Mouse (Mus musculus): ENCODE results near the gene Cyth3. TPM values are rescaled to one million over a fixed set of nuclear protein-coding genes. Genes with fewer than 3 reads are reported as not detected.

Cyth3 gene
- total RNA-seq (2014; fragmentation: Nextera tagmentation) (242 and 246 TPM in 2 replicates), total RNA-seq (2017) (174 and 191 TPM in 2 replicates), polyA plus RNA-seq (2012) (70.4 and 76.3 TPM in 2 replicates)

GRCm38 (mm10) chr5:143621893-143622622, at the start of gene Cyth3:
Cyth3 (plus strand) TSS chr5:143622447.
- Histone ChIP-seq H3K4me1 (ENCODE audit: insufficient read depth, low read depth, low read length) (peaks cover 66% of the 10 kb centered on the region), H3K27me3 (ENCODE audit: insufficient read depth, low read length) (no peaks in the 10 kb centered on the region), H3K36me3 (replicated peaks) (peaks cover 5% of the 10 kb centered on the region), H3K9me3 (replicated peaks) (no peaks in the 10 kb centered on the region), H3K4me3 (ENCODE audit: low read depth, low read length) (peak within 1 kb of the TSS; percentile 97)
- DNase-seq (ENCODE audit: low spot score) (peak; percentile 76), ATAC-seq (ENCODE audit: extremely low read depth, insufficient number of reproducible peaks, low FRiP score, poor library complexity, severe bottlenecking) (peak; percentile 54)
- TF ChIP-seq GATA2 (IDR thresholded peaks at IDR 0.05; ENCODE audit: borderline replicate concordance, low read depth, low read length): no peak
- TF ChIP-seq POLR2AphosphoS5 (IDR thresholded peaks at IDR 0.05; ENCODE audit: insufficient replicate concordance, low read depth, low read length): no peak
- TF ChIP-seq GATA1 (IDR thresholded peaks at IDR 0.05; ENCODE audit: borderline replicate concordance, low read length): no peak
- TF ChIP-seq TAL1 (conservative IDR thresholded peaks at IDR 0.05; ENCODE audit: low read depth, low read length): no peak
- TF ChIP-seq CTCF (IDR thresholded peaks at IDR 0.05; ENCODE audit: low read depth, low read length): no peak

GRCm38 (mm10) chr5:143573067-143573466, 49.2 kb upstream of the Cyth3 start:
- no peaks in the 10 kb centered on the region for H3K36me3 ChIP-seq (replicated peaks)
- ATAC-seq (ENCODE audit: extremely low read depth, insufficient number of reproducible peaks, low FRiP score, poor library complexity, severe bottlenecking): no peak
- 0 out of 2 replicates have a peak, but pooled peaks cover 4% of the 10 kb centered on the region for H3K4me1 ChIP-seq (ENCODE audit: insufficient read depth, low read depth, low read length)
- no peak overlapping the region for H3K4me3 ChIP-seq (ENCODE audit: low read depth, low read length)
- TF ChIP-seq GATA1 (IDR thresholded peaks at IDR 0.05; ENCODE audit: borderline replicate concordance, low read length) (no peak), CTCF (IDR thresholded peaks at IDR 0.05; ENCODE audit: low read depth, low read length) (no peak), GATA2 (IDR thresholded peaks at IDR 0.05; ENCODE audit: borderline replicate concordance, low read depth, low read length) (no peak), TAL1 (conservative IDR thresholded peaks at IDR 0.05; ENCODE audit: low read depth, low read length) (no peak), POLR2AphosphoS5 (IDR thresholded peaks at IDR 0.05; ENCODE audit: insufficient replicate concordance, low read depth, low read length) (no peak)
- no peaks in the 10 kb centered on the region for H3K27me3 ChIP-seq (ENCODE audit: insufficient read depth, low read length)
- no peak for DNase-seq (ENCODE audit: low spot score)
- H3K9me3 ChIP-seq (replicated peaks): no peaks in the 10 kb centered on the region

DNA sequence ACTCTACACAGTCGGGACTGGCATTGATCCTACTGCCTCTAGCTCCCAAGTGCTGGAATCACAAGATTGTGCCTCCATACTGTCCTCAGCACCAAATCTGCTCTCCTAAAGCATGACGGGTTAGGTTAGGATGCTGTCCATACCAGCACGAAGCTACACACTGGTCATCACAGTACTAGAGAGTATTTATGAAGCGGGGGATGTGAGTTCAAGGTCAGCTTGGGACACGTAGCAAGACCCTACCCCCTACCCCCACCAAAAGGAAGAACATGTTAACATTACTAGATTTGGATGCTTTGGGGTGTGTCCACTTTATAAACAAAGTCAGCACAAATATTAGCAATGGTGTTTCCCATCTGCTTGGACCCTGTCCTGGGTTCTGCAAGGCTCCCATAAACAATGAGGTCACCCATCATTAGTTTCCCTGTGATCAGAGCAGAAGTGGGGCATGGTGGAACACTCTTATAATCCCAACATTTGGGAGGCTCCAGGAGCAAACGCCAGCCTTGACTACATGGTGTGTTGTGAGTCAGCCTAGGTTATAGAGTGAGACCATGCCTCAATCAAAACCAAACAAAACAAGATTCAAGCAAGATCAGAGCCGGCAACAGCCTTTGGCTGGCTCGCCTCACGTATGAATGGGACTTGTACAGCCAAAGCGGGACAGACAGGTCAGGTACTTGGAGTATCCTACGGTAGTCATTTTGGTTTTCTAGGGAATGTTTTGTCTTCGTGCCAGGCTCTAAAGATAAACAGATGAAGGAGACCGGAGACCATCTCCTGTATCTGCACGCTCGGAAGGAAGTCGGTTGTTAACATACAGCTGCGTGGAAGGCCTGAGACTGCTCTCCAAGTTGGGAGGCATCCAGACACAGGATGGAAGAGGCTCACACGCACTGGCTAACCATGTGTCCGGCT, 47.7 kb upstream of the Cyth3 start:
- no peak for ATAC-seq (ENCODE audit: extremely low read depth, insufficient number of reproducible peaks, low FRiP score, poor library complexity, severe bottlenecking)
- Histone ChIP-seq H3K36me3 (replicated peaks) (no peaks in the 10 kb centered on the region), H3K9me3 (replicated peaks) (no peaks in the 10 kb centered on the region), H3K4me1 (ENCODE audit: insufficient read depth, low read depth, low read length) (peaks cover 15% of the 10 kb centered on the region), H3K27me3 (ENCODE audit: insufficient read depth, low read length) (no peaks in the 10 kb centered on the region), H3K4me3 (ENCODE audit: low read depth, low read length) (no peak overlapping the region)
- no peak for DNase-seq (ENCODE audit: low spot score)
- TF ChIP-seq GATA2 (IDR thresholded peaks at IDR 0.05; ENCODE audit: borderline replicate concordance, low read depth, low read length) (no peak), GATA1 (IDR thresholded peaks at IDR 0.05; ENCODE audit: borderline replicate concordance, low read length) (no peak), POLR2AphosphoS5 (IDR thresholded peaks at IDR 0.05; ENCODE audit: insufficient replicate concordance, low read depth, low read length) (no peak), CTCF (IDR thresholded peaks at IDR 0.05; ENCODE audit: low read depth, low read length) (no peak), TAL1 (conservative IDR thresholded peaks at IDR 0.05; ENCODE audit: low read depth, low read length) (no peak)

- no peaks in the 10 kb centered on the region for H3K27me3 ChIP-seq (ENCODE audit: insufficient read depth, low read length)
- no peak for TF ChIP-seq CTCF (IDR thresholded peaks at IDR 0.05; ENCODE audit: low read depth, low read length)
- no peak for TF ChIP-seq GATA1 (IDR thresholded peaks at IDR 0.05; ENCODE audit: borderline replicate concordance, low read length)
- TF ChIP-seq POLR2AphosphoS5 (IDR thresholded peaks at IDR 0.05; ENCODE audit: insufficient replicate concordance, low read depth, low read length): no peak
- TF ChIP-seq TAL1 (conservative IDR thresholded peaks at IDR 0.05; ENCODE audit: low read depth, low read length): no peak
- TF ChIP-seq GATA2 (IDR thresholded peaks at IDR 0.05; ENCODE audit: borderline replicate concordance, low read depth, low read length): no peak
- peaks cover 36% of the 10 kb centered on the region for H3K4me1 ChIP-seq (ENCODE audit: insufficient read depth, low read depth, low read length)
- H3K4me3 ChIP-seq (ENCODE audit: low read depth, low read length): no peak overlapping the region
- ATAC-seq (ENCODE audit: extremely low read depth, insufficient number of reproducible peaks, low FRiP score, poor library complexity, severe bottlenecking): peak; percentile 93
- peak; percentile 52 for DNase-seq (ENCODE audit: low spot score)
- no peaks in the 10 kb centered on the region for H3K36me3 ChIP-seq (replicated peaks)
- peaks cover 4% of the 10 kb centered on the region for H3K9me3 ChIP-seq (replicated peaks)
Measured at GRCm38 (mm10) chr5:143579537-143580203, 42.6 kb upstream of the Cyth3 start.

DNA sequence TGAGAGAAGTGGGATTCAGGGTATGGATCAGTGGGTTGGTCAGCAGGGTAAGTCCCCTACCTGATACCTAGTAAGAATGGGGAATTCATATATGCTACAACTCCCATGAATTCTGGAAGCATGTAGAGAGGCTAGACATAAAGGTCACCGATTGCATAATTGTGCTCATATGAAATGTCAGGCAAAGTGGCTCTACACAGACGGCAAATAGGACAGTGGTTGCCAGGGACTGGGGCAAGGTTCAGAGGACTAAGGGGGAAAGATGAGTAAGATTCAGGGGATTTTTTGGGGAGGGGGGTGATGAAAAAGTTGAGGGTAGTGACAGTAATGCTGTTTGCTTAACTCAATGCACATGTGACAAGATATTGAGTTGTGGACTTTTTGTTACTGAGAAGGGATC, 41.3 kb upstream of the Cyth3 start:
- H3K27me3 ChIP-seq (ENCODE audit: insufficient read depth, low read length): no peaks in the 10 kb centered on the region
- peaks cover 4% of the 10 kb centered on the region for H3K9me3 ChIP-seq (replicated peaks)
- DNase-seq (ENCODE audit: low spot score) (no peak), ATAC-seq (ENCODE audit: extremely low read depth, insufficient number of reproducible peaks, low FRiP score, poor library complexity, severe bottlenecking) (no peak; the same call in 1 of the 2 replicates)
- no peaks in the 10 kb centered on the region for H3K36me3 ChIP-seq (replicated peaks)
- no peak overlapping the region for H3K4me3 ChIP-seq (ENCODE audit: low read depth, low read length)
- H3K4me1 ChIP-seq (ENCODE audit: insufficient read depth, low read depth, low read length): peaks cover 36% of the 10 kb centered on the region
- TF ChIP-seq GATA1 (IDR thresholded peaks at IDR 0.05; ENCODE audit: borderline replicate concordance, low read length) (no peak), GATA2 (IDR thresholded peaks at IDR 0.05; ENCODE audit: borderline replicate concordance, low read depth, low read length) (no peak), CTCF (IDR thresholded peaks at IDR 0.05; ENCODE audit: low read depth, low read length) (no peak), POLR2AphosphoS5 (IDR thresholded peaks at IDR 0.05; ENCODE audit: insufficient replicate concordance, low read depth, low read length) (no peak), TAL1 (conservative IDR thresholded peaks at IDR 0.05; ENCODE audit: low read depth, low read length) (no peak)
